Mouse (Mus musculus) MEL-GATA-1-ER (cell line): Measurements from ENCODE around the gene Pnliprp2.

ENCODE experiments used
- DNase-seq: peaks from one replicate; pipeline ENCODE4 v3.0.0-alpha.2; 2012; ENCODE audit warnings: low read depth; ENCODE audit errors: extremely low read depth

Gene Pnliprp2

GRCm38 (mm10) chr19:58759423-58759822, at the start of gene Pnliprp2:
Gene Pnliprp2, plus strand, starts transcription at chr19:58759719.
- no peak for DNase-seq

DNA sequence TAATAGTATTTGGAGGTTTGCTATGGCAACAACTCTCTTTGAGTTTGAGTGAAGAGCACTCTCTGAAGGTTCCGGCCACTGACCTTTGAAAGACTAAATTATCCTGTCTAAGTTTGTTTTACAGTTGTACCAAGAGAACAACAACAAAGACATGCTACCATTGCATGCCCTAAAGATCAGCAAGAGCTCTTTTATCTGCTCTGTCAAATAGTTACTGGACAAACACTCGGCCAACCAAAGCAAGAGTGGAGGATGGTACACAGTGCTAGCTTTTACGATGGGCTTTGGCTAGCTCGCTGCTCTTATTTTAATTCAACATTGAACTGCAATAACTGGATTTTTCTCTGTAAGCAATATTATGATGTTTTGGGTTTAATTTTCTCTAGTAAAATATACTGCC, 41.6 kb upstream of the Pnliprp2 start:
- no peak for DNase-seq

DNA sequence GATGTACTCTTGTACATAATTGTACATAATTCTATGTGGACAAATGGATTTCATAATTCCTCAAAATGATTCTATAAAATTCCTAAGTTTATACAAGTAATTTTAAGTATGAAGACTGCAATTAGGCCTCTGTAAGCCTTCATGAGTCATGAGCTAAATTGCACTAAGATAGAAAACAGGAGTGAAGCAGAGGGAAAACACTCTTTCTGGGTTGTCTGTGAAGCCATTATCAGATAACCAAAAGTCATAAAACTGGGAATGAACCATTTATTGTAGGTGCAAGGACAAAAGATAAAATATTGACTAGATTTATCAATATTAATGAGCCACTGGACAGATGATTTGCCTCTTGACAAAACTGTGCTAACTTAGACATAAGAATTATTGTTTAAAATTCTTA, 39.1 kb upstream of the Pnliprp2 start:
- DNase-seq: no peak

- DNase-seq: no peak
Observed at GRCm38 (mm10) chr19:58726551-58726950, 33.0 kb upstream of the Pnliprp2 start.

DNA sequence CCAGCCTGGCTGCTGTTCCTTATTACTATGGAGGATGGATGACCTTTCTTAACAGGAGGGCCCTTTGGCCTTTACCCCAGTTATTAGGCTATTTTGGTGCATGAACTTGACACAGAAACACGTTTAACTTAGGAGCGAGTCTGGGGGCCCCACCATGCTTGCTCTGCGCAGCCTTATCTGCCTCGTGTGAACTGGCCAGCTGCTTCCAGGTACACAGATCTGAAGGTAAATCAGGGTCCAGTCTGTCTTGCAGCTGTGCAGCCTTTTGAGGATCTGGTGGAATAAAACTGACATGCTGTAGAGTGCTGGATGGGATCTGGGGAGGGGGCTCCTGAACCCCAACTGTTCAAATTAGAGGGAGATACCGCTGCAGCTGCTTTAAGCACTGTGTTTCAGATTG, 31.8 kb upstream of the Pnliprp2 start:
- no peak for DNase-seq

GRCm38 (mm10) chr19:58728445-58729031, 31.0 kb upstream of the Pnliprp2 start, which contains the start of gene Pnliprp1:
Gene Pnliprp1, plus strand, starts transcription at chr19:58728887.
- DNase-seq: no peak

GRCm38 (mm10) chr19:58733216-58733615, 26.3 kb upstream of the Pnliprp2 start:
- no peak for DNase-seq

- no peak for DNase-seq
Observed at GRCm38 (mm10) chr19:58738111-58738510, 21.4 kb upstream of the Pnliprp2 start.

- DNase-seq: no peak
Observed at GRCm38 (mm10) chr19:58741036-58741435, 18.5 kb upstream of the Pnliprp2 start.

DNA sequence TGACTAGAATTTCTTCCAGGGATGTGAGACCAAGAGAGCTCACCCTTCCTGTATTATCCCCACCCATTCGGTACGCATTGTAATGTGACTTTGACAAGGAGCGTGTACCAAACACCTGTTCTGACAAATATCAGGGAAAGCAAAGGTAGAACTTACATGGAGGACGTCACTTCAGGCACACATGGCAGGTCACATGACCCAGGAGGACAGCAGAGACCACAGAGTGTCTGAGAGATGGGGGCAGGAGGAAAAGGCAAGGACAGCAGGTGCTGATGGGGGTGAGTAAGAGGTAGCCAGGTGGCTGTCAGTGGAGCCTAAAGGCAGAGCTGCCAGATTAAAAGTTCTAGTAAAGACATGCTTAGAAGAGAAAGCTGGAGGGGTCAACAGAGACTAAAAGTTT, 16.8 kb upstream of the Pnliprp2 start:
- no peak for DNase-seq

GRCm38 (mm10) chr19:58743736-58744135, 15.8 kb upstream of the Pnliprp2 start:
- DNase-seq: no peak

DNA sequence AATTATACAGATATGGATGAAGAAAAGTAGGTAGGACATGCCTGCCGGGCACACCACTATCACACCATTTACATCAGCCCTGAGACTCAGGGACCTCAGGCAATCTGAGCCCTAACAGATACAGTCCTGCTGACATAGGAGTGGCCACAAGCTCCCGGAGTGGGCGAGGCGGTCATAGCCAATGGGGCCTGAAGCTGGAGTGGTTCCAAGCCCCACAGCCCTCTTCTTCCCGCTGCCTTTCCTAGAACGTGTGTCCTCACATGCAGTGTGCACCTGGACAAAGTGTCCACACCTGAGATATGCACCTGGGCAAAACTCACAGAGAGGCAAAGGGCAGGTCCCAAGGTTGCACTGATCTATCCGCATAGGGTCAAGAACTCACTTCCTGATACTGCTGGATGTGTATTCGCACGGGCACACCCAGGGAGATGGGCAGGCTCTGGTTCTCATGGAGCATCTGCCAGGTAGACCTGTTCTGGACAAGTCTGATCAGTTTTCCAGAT, 12.0 kb upstream of the Pnliprp2 start:
- DNase-seq: no peak

DNA sequence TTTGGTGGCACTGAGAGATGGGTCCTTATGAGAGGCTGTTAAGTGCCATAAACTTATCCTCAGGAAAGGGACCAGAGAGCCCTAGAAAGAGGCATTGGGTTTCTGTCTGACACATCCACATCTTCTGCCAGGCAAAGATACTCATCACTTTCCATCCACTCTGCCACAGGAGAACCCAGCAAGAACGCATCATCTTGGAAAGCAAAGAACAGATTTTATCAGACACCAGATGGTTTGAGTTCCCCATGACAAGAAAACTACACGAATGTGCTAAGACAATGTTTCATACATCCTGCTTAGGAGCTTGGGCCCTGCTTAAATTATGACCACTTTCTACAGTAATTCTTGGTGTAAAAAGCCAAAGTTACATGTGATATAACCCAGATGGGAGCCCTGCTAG, 8.7 kb upstream of the Pnliprp2 start:
- DNase-seq: no peak

- no peak for DNase-seq
Observed at GRCm38 (mm10) chr19:58751504-58751903, 8.0 kb upstream of the Pnliprp2 start.

DNA sequence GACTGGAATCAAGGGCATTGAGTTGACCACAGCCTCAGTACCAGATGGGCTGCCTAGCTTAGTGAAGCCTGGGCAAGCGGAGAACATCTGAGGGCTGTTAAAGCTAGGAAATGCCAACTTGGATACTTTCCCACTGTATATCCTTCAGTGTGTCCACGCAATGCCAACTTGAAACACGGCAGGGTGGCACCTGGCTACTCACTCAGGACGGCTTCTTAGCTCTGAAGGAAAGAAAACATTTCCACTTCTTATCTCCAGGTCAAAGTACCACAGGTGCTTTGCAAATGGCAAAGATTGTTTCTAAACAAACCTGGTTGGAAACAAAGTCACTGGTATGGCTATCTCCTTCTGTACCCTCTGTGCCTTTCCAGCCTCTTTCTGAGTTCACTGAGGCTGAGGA, 648 bp upstream of the Pnliprp2 start:
- no peak for DNase-seq

- no peak for DNase-seq
Observed at GRCm38 (mm10) chr19:58762316-58762715, 2.8 kb downstream of the Pnliprp2 start.

DNA sequence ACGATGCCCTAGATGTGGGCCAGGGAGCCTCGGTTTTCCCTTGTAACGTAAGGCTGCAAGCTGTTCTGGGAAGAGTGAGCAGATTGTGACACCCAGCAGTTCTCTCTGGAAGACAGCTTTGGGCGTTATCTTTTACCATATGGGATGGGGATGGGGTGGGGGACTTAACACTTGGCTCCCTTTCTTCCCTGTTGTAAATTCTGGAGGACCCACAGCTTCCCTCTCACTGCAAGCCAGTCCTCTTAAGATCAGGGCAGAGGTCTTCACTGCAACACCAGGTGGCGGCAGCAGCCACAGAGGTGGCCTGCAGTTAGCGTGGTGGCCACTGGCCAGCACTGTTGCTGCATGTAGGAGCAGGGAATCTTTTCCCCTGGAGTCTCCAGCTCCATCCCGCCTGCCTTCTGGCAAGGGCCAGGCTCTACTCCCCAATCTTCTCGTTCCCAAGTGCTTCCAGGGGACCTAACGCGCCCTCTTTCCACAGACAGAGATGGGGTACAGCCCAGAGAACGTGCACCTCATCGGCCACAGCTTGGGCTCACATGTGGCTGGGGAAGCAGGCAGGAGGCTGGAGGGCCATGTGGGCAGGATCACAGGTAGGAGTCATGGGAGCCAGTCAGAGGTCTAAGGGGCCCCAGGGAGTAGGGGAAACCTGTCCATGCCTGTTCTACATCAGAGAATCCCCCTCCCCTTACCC, 3.5 kb downstream of the Pnliprp2 start:
- no peak for DNase-seq

- DNase-seq: no peak
Observed at GRCm38 (mm10) chr19:58767329-58767728, 7.8 kb downstream of the Pnliprp2 start.

GRCm38 (mm10) chr19:58776461-58776860, 16.9 kb downstream of the Pnliprp2 start:
- no peak for DNase-seq

DNA sequence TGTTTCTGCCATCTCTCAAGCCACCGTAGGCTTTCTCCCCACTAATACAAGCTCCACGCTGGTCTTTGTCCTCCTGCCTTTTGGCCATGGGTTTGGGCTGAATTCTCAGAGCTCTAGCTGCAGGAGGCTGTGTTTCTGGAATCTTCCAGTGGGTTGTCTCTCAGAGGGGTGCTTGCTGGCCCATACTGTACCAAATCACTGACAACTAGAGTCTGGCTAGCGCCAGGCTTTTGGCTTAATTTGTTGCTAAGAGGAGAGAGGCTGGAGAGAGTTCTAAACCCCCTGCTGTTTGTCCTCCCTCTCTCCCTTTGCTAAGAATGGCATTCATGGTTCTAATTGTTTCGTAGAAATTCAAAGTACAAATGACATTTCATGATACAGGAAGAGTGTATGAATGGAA, 22.0 kb downstream of the Pnliprp2 start:
- no peak for DNase-seq

- no peak for DNase-seq
Observed at GRCm38 (mm10) chr19:58783938-58784337, 24.4 kb downstream of the Pnliprp2 start.

- no peak for DNase-seq
Observed at GRCm38 (mm10) chr19:58789194-58789593, 29.7 kb downstream of the Pnliprp2 start.

- no peak for DNase-seq
Observed at GRCm38 (mm10) chr19:58794284-58794683, 34.8 kb downstream of the Pnliprp2 start, which contains the start of gene 1700019N19Rik. Gene 1700019N19Rik, minus strand, starts transcription at chr19:58794461.
